In the genomic region with DNA sequence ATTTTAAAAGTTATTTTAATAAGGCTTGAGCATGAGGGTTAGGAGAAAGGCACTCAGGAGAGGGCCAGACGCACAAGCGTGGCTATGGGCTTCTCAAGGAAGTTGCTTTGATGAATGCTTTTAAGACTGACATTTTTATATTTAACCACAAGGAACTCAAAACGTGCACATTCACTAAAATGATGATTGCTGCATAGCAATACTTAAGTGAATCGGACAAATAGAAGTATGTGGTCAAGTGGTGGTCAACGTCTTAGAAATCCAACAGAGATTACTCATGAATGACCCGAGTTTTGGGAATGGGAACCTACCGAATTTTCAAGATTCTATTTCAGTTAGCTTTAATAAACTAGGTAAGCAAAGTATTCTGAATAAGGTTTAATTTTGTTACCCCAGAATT, we compare ENCODE assay signal across 9 mouse cellular contexts. TPM values are rescaled to one million over a fixed set of nuclear protein-coding genes. Genes with fewer than 3 reads are reported as not detected.
DNase-seq lines count a peak whose midpoint lies in the region; ATAC-seq and TF ChIP-seq lines count a peak whose summit lies in the region.
"Had no signal": no experiment of that assay in that cellular context is flagged by ENCODE, and none has a peak within 500 bp of the region (broad histone marks: within the 10 kb centered on the region; RNA-seq: fewer than 3 reads in every experiment).

No protein-coding gene starts in this region.

- H3K27ac ChIP-seq in lung, postnatal 0 days (ENCODE audit: low read length): no peak overlapping the region
- H3K27ac ChIP-seq in embryonic facial prominence, embryonic 11.5 days (replicated peaks; ENCODE audit: low read depth, low read length): no peak overlapping the region
- H3K27ac ChIP-seq in limb, embryonic 10.5 days: peak overlapping the region; percentile 99; the same call in 1 of the 2 replicates
- H3K27ac ChIP-seq in stomach, embryonic 15.5 days: no peak overlapping the region

- no peak for TF ChIP-seq CTCF in lung, postnatal 0 days (IDR thresholded peaks at IDR 0.05)

- 29% methylated on average over 7 of the region's 7 CpGs for whole genome bisulfite sequencing in lung, postnatal 0 days
- 52% methylated on average over 7 of the region's 7 CpGs for WGBS in embryonic facial prominence, embryonic 11.5 days
- WGBS in limb, embryonic 10.5 days: 57% methylated on average over 7 of the region's 7 CpGs
- WGBS in stomach, embryonic 15.5 days: 43% methylated on average over 7 of the region's 7 CpGs

- no peaks in the 10 kb centered on the region for H3K9me3 ChIP-seq in lung, postnatal 0 days (ENCODE audit: low read length)
- H3K9me3 ChIP-seq in embryonic facial prominence, embryonic 11.5 days (replicated peaks; ENCODE audit: control insufficient read depth, low read length): no peaks in the 10 kb centered on the region
- H3K9me3 ChIP-seq in limb, embryonic 10.5 days (replicated peaks): no peaks in the 10 kb centered on the region
- no peaks in the 10 kb centered on the region for H3K9me3 ChIP-seq in stomach, embryonic 15.5 days

- ATAC-seq in lung, postnatal 0 days: no peak
- no peak for ATAC-seq in embryonic facial prominence, embryonic 11.5 days (replicated peaks; ENCODE audit: insufficient number of reproducible peaks, low FRiP score, low TSS enrichment, low read depth)
- ATAC-seq in stomach, embryonic 15.5 days (ENCODE audit: insufficient read depth, low FRiP score, low read depth): no peak

- H3K4me2 ChIP-seq in lung, postnatal 0 days (replicated peaks; ENCODE audit: low read depth, low read length): peak overlapping the region; percentile 8; the same call in 1 of the 2 replicates
- 0 out of 2 replicates have a peak overlapping the region, but pooled peaks have one; percentile 24 for H3K4me2 ChIP-seq in embryonic facial prominence, embryonic 11.5 days (ENCODE audit: low read depth, low read length)
- H3K4me2 ChIP-seq in stomach, embryonic 15.5 days: peak overlapping the region; percentile 49

- DNase-seq in lung, postnatal 0 days (ENCODE audit: low spot score): peak; percentile 18
- no peak for DNase-seq in lung, adult 18-20 months
- peak; percentile 22 for DNase-seq in embryonic facial prominence, embryonic 11.5 days (ENCODE audit: low spot score)
- no peak for DNase-seq in limb, embryonic 10.5 days (ENCODE audit: low spot score)
- no peak for DNase-seq in adrenal gland, postnatal 4 days (ENCODE audit: low spot score in 2 of 2)
- no peak for DNase-seq in spleen, postnatal 14 days (ENCODE audit: low spot score in 2 of 2)
- no peak for DNase-seq in frontal cortex, postnatal 25 days (ENCODE audit: low spot score in 2 of 2)

- no peaks in the 10 kb centered on the region for H3K27me3 ChIP-seq in lung, postnatal 0 days (replicated peaks; ENCODE audit: insufficient read depth, low read length)
- no peaks in the 10 kb centered on the region for H3K27me3 ChIP-seq in embryonic facial prominence, embryonic 11.5 days (ENCODE audit: control insufficient read depth, insufficient read depth, low read length)
- no peaks in the 10 kb centered on the region for H3K27me3 ChIP-seq in limb, embryonic 10.5 days (ENCODE audit: low read depth, poor library complexity, severe bottlenecking)
- no peaks in the 10 kb centered on the region for H3K27me3 ChIP-seq in stomach, embryonic 15.5 days (replicated peaks)

- H3K4me3 ChIP-seq in lung, postnatal 0 days (ENCODE audit: low read depth, low read length): no peak overlapping the region
- H3K4me3 ChIP-seq in embryonic facial prominence, embryonic 11.5 days (ENCODE audit: low read depth, low read length): no peak overlapping the region; the same call in 1 of the 2 replicates
- peak overlapping the region; percentile 93 for H3K4me3 ChIP-seq in limb, embryonic 10.5 days
- H3K4me3 ChIP-seq in stomach, embryonic 15.5 days (replicated peaks): peak overlapping the region; percentile 25

- TF ChIP-seq EP300 in lung, postnatal 0 days (IDR thresholded peaks at IDR 0.05): no peak

- no peak overlapping the region for H3K9ac ChIP-seq in lung, postnatal 0 days (replicated peaks; ENCODE audit: low read depth)
- H3K9ac ChIP-seq in embryonic facial prominence, embryonic 11.5 days (replicated peaks; ENCODE audit: low read length): no peak overlapping the region
- H3K9ac ChIP-seq in stomach, embryonic 15.5 days: no peak overlapping the region

- H3K4me1 ChIP-seq in lung, postnatal 0 days (ENCODE audit: insufficient read depth, low read depth, low read length): no peaks in the 10 kb centered on the region
- no peaks in the 10 kb centered on the region for H3K4me1 ChIP-seq in embryonic facial prominence, embryonic 11.5 days (ENCODE audit: control insufficient read depth, insufficient read depth, low read length)
- H3K4me1 ChIP-seq in limb, embryonic 10.5 days: peaks cover 8% of the 10 kb centered on the region; the same call in 1 of the 2 replicates
- H3K4me1 ChIP-seq in stomach, embryonic 15.5 days: no peaks in the 10 kb centered on the region

- H3K36me3 ChIP-seq in lung, postnatal 0 days (ENCODE audit: insufficient read depth, low read length): no peaks in the 10 kb centered on the region
- no peaks in the 10 kb centered on the region for H3K36me3 ChIP-seq in embryonic facial prominence, embryonic 11.5 days (replicated peaks; ENCODE audit: control insufficient read depth, insufficient read depth, low read depth, low read length)
- peaks cover 20% of the 10 kb centered on the region for H3K36me3 ChIP-seq in limb, embryonic 10.5 days
- H3K36me3 ChIP-seq in stomach, embryonic 15.5 days: peaks cover 7% of the 10 kb centered on the region

RNA-seq across cellular contexts. Expression of a gene that starts 0.8 kb away (rescaled TPM):
- 3.1 and 3.4 TPM in 2 replicates for polyA plus RNA-seq in lung, postnatal 0 days (2015; fragmentation: Nextera tagmentation; extraction: Ambion mirVana)
- 8.7 and 11.9 TPM in 2 replicates for polyA plus RNA-seq in embryonic facial prominence, embryonic 11.5 days (2014; fragmentation: Nextera tagmentation; extraction: Ambion mirVana)
- polyA plus RNA-seq in limb, embryonic 10.5 days (2016; fragmentation: Nextera tagmentation; extraction: Ambion mirVana): 6.8 and 9.6 TPM in 2 replicates
- polyA plus RNA-seq in stomach, embryonic 15.5 days (2015; fragmentation: Nextera tagmentation; extraction: Ambion mirVana): 5.4 and 5.5 TPM in 2 replicates
- 10 to 100 TPM; 27.8 to 30.2 TPM for total RNA-seq in adrenal gland, postnatal 4 days (2021)

RNA-seq across cellular contexts. Expression of a gene that starts 12.5 kb away (rescaled TPM):
- 0.06 TPM in 1 of 2 replicates, not detected in the other for polyA plus RNA-seq in lung, postnatal 0 days (2015; fragmentation: Nextera tagmentation; extraction: Ambion mirVana)
- 0.13 and 0.24 TPM in 2 replicates for polyA plus RNA-seq in embryonic facial prominence, embryonic 11.5 days (2014; fragmentation: Nextera tagmentation; extraction: Ambion mirVana)
- polyA plus RNA-seq in limb, embryonic 10.5 days (2016; fragmentation: Nextera tagmentation; extraction: Ambion mirVana): 0.06 TPM in 1 of 2 replicates, not detected in the other
- polyA plus RNA-seq in stomach, embryonic 15.5 days (2015; fragmentation: Nextera tagmentation; extraction: Ambion mirVana): 0.26 and 0.27 TPM in 2 replicates
- total RNA-seq in adrenal gland, postnatal 4 days (2021): not detected
- polyA plus RNA-seq: gonadal fat pad, adult 2 months had no signal

RNA-seq across cellular contexts. Expression of a gene that starts 28.9 kb away (rescaled TPM):
- 3.3 and 5.8 TPM in 2 replicates for polyA plus RNA-seq in lung, postnatal 0 days (2015; fragmentation: Nextera tagmentation; extraction: Ambion mirVana)
- polyA plus RNA-seq in embryonic facial prominence, embryonic 11.5 days (2014; fragmentation: Nextera tagmentation; extraction: Ambion mirVana): 1.9 and 5.2 TPM in 2 replicates
- 3.6 and 5.0 TPM in 2 replicates for polyA plus RNA-seq in limb, embryonic 10.5 days (2016; fragmentation: Nextera tagmentation; extraction: Ambion mirVana)
- 8.8 and 32.6 TPM in 2 replicates for polyA plus RNA-seq in stomach, embryonic 15.5 days (2015; fragmentation: Nextera tagmentation; extraction: Ambion mirVana)
- total RNA-seq in adrenal gland, postnatal 4 days (2021): 10 to 100 TPM; 83.5 to 90.6 TPM

RNA-seq across cellular contexts. Expression of a gene that starts 29.6 kb away (rescaled TPM):
- polyA plus RNA-seq in lung, postnatal 0 days (2015; fragmentation: Nextera tagmentation; extraction: Ambion mirVana): 0.05 TPM in 1 of 2 replicates, not detected in the other
- not detected in 2 replicates for polyA plus RNA-seq in embryonic facial prominence, embryonic 11.5 days (2014; fragmentation: Nextera tagmentation; extraction: Ambion mirVana)
- polyA plus RNA-seq in limb, embryonic 10.5 days (2016; fragmentation: Nextera tagmentation; extraction: Ambion mirVana): not detected in 2 replicates
- 0.06 TPM in 1 of 2 replicates, not detected in the other for polyA plus RNA-seq in stomach, embryonic 15.5 days (2015; fragmentation: Nextera tagmentation; extraction: Ambion mirVana)
- not detected for total RNA-seq in adrenal gland, postnatal 4 days (2021)
- polyA plus RNA-seq: gonadal fat pad, adult 2 months had no signal

RNA-seq across cellular contexts. Expression of a gene that starts 35.1 kb away (rescaled TPM):
- 0.31 and 0.39 TPM in 2 replicates for polyA plus RNA-seq in lung, postnatal 0 days (2015; fragmentation: Nextera tagmentation; extraction: Ambion mirVana)
- polyA plus RNA-seq in embryonic facial prominence, embryonic 11.5 days (2014; fragmentation: Nextera tagmentation; extraction: Ambion mirVana): 0.35 and 0.41 TPM in 2 replicates
- polyA plus RNA-seq in limb, embryonic 10.5 days (2016; fragmentation: Nextera tagmentation; extraction: Ambion mirVana): 0.20 and 0.28 TPM in 2 replicates
- 0.68 and 1.1 TPM in 2 replicates for polyA plus RNA-seq in stomach, embryonic 15.5 days (2015; fragmentation: Nextera tagmentation; extraction: Ambion mirVana)
- 1 to 10 TPM; 9.0 to 10.0 TPM for total RNA-seq in adrenal gland, postnatal 4 days (2021)

Comparison
In these comparisons a context has a peak if more than half of its experiments do, and no peak if none do; other contexts are left out.
1. DNase-seq: peak in lung, postnatal 0 days (single experiment) and embryonic facial prominence, embryonic 11.5 days (single experiment); none in lung, adult 18-20 months (0 of 2), limb, embryonic 10.5 days (single experiment), adrenal gland, postnatal 4 days (0 of 2), spleen, postnatal 14 days (0 of 2) and frontal cortex, postnatal 25 days (0 of 2).
2. H3K4me3 ChIP-seq: peak in limb, embryonic 10.5 days (single experiment) and stomach, embryonic 15.5 days (single experiment); none in lung, postnatal 0 days (single experiment) and embryonic facial prominence, embryonic 11.5 days (single experiment).
3. Peak in every context shown above with its lines, with median percentiles within 50 percentile points of each other: H3K4me2 ChIP-seq.